Mouse (Mus musculus) cortical plate, adult 2 months (tissue): Measurements from ENCODE around the gene Ubtd2. TPM values are rescaled to one million over a fixed set of nuclear protein-coding genes. Genes with fewer than 3 reads are reported as not detected.

Experiments used
- H3K27ac ChIP-seq: fragments of 200-500 bp; 2 replicates; pipeline ENCODE4 v1.5.1; 2012; ENCODE audit warnings: low read length, control low read depth, inconsistent platforms; ENCODE audit not compliant: insufficient read depth
- H3K4me1 ChIP-seq: fragments of 200-500 bp; 2 replicates; pipeline ENCODE4 v1.6.1; 2011; ENCODE audit warnings: low read length; ENCODE audit not compliant: control insufficient read depth, insufficient read depth
- H3K4me3 ChIP-seq: fragments of 200-500 bp; 2 replicates; pipeline ENCODE4 v1.5.1; 2011; ENCODE audit warnings: mild to moderate bottlenecking, low read length, control low read depth; ENCODE audit not compliant: insufficient read depth
- CTCF ChIP-seq: fragments of 200-500 bp; IDR thresholded peaks from 2 replicates; pipeline ENCODE4 v1.5.1; 2011; ENCODE audit warnings: mild to moderate bottlenecking, control low read depth, low read length; ENCODE audit not compliant: insufficient read depth; ENCODE audit errors: extremely low read depth
- POLR2A ChIP-seq: fragments of 200-500 bp; IDR thresholded peaks from 2 replicates; pipeline ENCODE4 v1.6.1; 2011; ENCODE audit warnings: mild to moderate bottlenecking, low read length, control low read depth; ENCODE audit not compliant: insufficient read depth; ENCODE audit errors: extremely low read depth
- polyA plus RNA-seq: library from polyadenylated mRNA; depleted of rRNA; stranded (reverse); fragments of >200 nt; gene quantifications from 2 replicates; pipeline ENCODE4 v1.2.3, GENCODE M21; 2012

Gene Ubtd2
- polyA plus RNA-seq, 1 experiment, result 31.8 TPM

GRCm38 (mm10) chr11:32456356-32456755 lies 1.2 kb downstream of the Ubtd2 start:
- TF ChIP-seq CTCF (no peak), POLR2A (no peak)
- H3K27ac ChIP-seq, result no peak overlapping the region

DNA sequence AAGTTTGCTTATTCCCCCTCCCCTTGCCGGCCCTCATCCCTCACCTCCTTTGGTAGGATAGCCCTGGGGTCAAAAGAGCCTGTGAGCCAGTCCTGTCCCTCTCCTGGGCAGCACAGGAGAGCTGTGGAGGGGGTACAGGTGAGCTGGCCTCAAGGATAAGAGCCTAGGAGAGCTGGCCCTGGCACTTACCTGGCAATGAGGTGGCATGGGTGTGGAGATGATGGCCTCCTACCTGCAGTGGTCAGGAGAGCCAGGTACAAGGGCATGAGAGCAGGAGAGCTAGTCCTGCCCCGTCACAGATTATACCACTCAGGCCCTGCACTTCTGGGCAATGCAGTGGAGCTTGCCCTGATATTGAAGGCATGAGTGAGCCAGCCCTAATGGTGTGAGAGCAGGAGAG lies 9.1 kb downstream of the Ubtd2 start:
- Histone ChIP-seq H3K4me3 (no peak overlapping the region), H3K27ac (no peak overlapping the region), H3K4me1 (peaks cover 4% of the 10 kb centered on the region)
- TF ChIP-seq POLR2A, result no peak
- no peak for TF ChIP-seq CTCF

More at GRCm38 (mm10) chr11:32456356-32456755, 1.2 kb downstream of the Ubtd2 start:
- peaks cover 1% of the 10 kb centered on the region; the same call in 1 of the 2 replicates for H3K4me1 ChIP-seq
- peak overlapping the region; percentile 85 for H3K4me3 ChIP-seq

GRCm38 (mm10) chr11:32471925-32472324 lies 16.8 kb downstream of the Ubtd2 start:
- TF ChIP-seq CTCF, result no peak
- TF ChIP-seq POLR2A, result no peak
- Histone ChIP-seq H3K27ac (no peak overlapping the region), H3K4me3 (no peak overlapping the region), H3K4me1 (peaks cover 2% of the 10 kb centered on the region; the same call in 1 of the 2 replicates)

- Histone ChIP-seq H3K4me3 (no peak overlapping the region), H3K27ac (no peak overlapping the region), H3K4me1 (peaks cover 2% of the 10 kb centered on the region; the same call in 1 of the 2 replicates)
- TF ChIP-seq CTCF, result no peak
- TF ChIP-seq POLR2A, result no peak
These were observed 19.6 kb downstream of the Ubtd2 start for GRCm38 (mm10) chr11:32474725-32475124.

DNA sequence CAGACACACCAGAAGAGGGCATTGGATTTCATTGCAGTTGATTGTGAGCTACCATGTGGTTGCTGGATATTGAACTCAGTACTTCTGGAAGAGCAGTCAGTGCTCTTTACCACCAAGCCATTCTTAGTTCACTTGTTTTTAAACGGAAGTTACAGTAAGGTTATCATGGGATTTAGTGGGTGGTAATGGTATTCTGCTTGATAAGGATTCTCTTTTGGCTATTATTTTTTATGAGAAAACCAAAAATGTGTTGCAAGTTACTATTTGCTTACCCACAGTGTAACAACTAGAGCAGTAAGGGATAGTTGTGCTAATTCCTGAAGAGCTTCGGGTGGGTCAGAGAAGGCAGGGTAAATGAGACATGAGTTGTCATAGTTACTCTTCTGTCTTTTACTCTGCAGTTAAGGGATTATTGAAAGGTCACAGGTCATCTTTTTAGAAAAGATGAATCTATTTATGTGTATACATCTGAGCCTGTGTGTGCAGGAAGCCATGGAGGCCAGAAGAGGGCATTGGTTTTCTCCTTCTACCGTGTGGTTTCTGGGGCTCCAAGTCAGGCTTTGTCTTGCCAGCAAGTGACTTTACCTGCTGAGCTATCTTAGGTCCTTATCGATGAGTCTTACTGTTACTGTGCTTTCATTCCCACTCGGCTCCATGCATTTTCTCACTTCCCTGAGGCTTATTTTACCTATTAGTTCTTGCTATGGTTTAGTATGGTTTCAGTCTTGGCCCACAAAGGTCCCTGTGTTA lies 20.5 kb downstream of the Ubtd2 start:
- Histone ChIP-seq H3K27ac (no peak overlapping the region), H3K4me3 (no peak overlapping the region), H3K4me1 (peaks cover 2% of the 10 kb centered on the region; the same call in 1 of the 2 replicates)
- TF ChIP-seq CTCF (no peak), POLR2A (no peak)

DNA sequence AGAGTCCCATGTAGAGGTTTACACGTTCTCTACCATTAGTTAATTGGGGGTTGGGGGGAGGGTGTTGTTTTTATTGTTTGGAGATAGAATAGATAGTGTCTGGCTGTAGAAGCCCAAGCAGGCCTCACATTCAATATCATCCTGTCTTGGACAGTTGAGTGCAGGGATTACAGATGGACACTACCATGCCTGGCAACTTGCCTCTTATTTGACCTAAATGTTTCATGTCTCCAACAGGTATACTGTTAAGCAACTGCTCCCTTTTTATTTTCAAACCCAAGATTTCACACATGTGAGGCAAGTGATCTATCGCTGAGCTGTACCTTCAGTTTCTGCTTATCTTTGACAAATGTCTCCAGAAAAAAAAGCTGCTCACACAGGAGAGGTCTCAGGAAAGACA lies 26.4 kb downstream of the Ubtd2 start:
- Histone ChIP-seq H3K27ac (no peak overlapping the region), H3K4me1 (no peaks in the 10 kb centered on the region), H3K4me3 (no peak overlapping the region)
- TF ChIP-seq CTCF (no peak), POLR2A (no peak)

GRCm38 (mm10) chr11:32485290-32485689 lies 30.1 kb downstream of the Ubtd2 start:
- Histone ChIP-seq H3K4me1 (peaks cover 1% of the 10 kb centered on the region; the same call in 1 of the 2 replicates), H3K4me3 (no peak overlapping the region), H3K27ac (no peak overlapping the region)
- TF ChIP-seq POLR2A (no peak), CTCF (no peak)

DNA sequence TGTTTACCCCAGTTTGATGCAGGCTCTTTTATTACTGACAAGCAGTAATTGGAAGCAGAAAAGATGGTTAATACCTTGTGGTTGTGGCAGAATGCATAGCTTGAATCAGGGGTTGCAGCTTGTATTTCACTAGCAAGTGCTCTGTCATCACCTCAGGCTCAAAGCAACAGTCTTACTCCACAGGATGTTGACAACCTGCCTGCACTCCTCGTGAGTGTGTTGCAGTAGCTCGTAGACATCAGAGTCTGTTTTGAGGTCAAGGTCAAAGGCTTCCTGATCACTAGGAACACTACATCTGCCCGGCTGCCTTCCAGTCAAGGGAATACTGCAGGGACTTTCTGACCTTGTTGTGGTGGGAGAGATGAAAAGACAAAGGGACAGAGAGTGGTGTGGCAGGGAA lies 31.5 kb downstream of the Ubtd2 start:
- Histone ChIP-seq H3K4me1 (peaks cover 1% of the 10 kb centered on the region; the same call in 1 of the 2 replicates), H3K27ac (no peak overlapping the region), H3K4me3 (no peak overlapping the region)
- TF ChIP-seq POLR2A (no peak), CTCF (no peak)

- TF ChIP-seq POLR2A (no peak), CTCF (no peak)
- peaks cover 1% of the 10 kb centered on the region; the same call in 1 of the 2 replicates for H3K4me1 ChIP-seq
- H3K27ac ChIP-seq, result no peak overlapping the region
- H3K4me3 ChIP-seq, result no peak overlapping the region
These were observed 32.3 kb downstream of the Ubtd2 start for GRCm38 (mm10) chr11:32487501-32487900.

- H3K27ac ChIP-seq, result no peak overlapping the region
- peaks cover 1% of the 10 kb centered on the region; the same call in 1 of the 2 replicates for H3K4me1 ChIP-seq
- TF ChIP-seq POLR2A (no peak), CTCF (no peak)
- H3K4me3 ChIP-seq, result no peak overlapping the region
These were observed 33.2 kb downstream of the Ubtd2 start for GRCm38 (mm10) chr11:32488344-32488743.
